Mouse (Mus musculus) MEL (cell line): ENCODE measurements around the gene Nampt. TPM values are rescaled to one million over a fixed set of nuclear protein-coding genes. Genes with fewer than 3 reads are reported as not detected.
A peak's percentile ranks its signal among the peaks of the same experiment; 100 is the strongest.
"Not testable (repeated sequence)": the region's sequence is repeated elsewhere in the genome, so short reads cannot be mapped to it uniquely, and the experiment has no call there.

Source experiments
- DNase-seq: peaks from one replicate; pipeline ENCODE4 v3.0.0; 2011; ENCODE audit warnings: low read depth, low spot score
- H3K27ac ChIP-seq: 2 replicates; pipeline ENCODE4 v1.5.1; 2012; ENCODE audit warnings: low read depth, mild to moderate bottlenecking, control low read depth, low read length, moderate library complexity; ENCODE audit not compliant: control insufficient read depth
- H3K27me3 ChIP-seq, 2 experiments: fragments of 150-350 bp in 1 of 2; sonication (generic) in 1 of 2; 2 replicates each; pipeline ENCODE4 v1.6.1; 2012; ENCODE audit warnings: low read length in 2 of 2, mild to moderate bottlenecking in 2 of 2, improper control_type of control experiment in 1 of 2, moderate library complexity in 1 of 2; ENCODE audit not compliant: insufficient read depth in 2 of 2, control insufficient read depth in 1 of 2
- H3K36me3 ChIP-seq, 2 experiments: 2 replicates each; pipeline ENCODE4 v1.6.1; 2012 to 2014; ENCODE audit warnings: low read length in 2 of 2, improper control_type of control experiment in 1 of 2, inconsistent platforms in 1 of 2, mild to moderate bottlenecking in 1 of 2; ENCODE audit not compliant: insufficient read depth in 2 of 2, control insufficient read depth in 1 of 2
- H3K4me1 ChIP-seq, 2 experiments: fragments of 150-350 bp in 1 of 2; sonication (generic) in 1 of 2; 2 replicates each; pipeline ENCODE4 v1.6.1; 2012; ENCODE audit warnings: low read length in 2 of 2, improper control_type of control experiment in 1 of 2, mild to moderate bottlenecking in 1 of 2; ENCODE audit not compliant: insufficient read depth in 2 of 2, control insufficient read depth in 1 of 2
- H3K4me3 ChIP-seq, 2 experiments: fragments of 150-350 bp in 1 of 2; sonication (generic) in 1 of 2; 2 replicates each; pipeline ENCODE4 v1.5.1; 2012; ENCODE audit warnings: low read depth in 2 of 2, low read length in 2 of 2, mild to moderate bottlenecking in 2 of 2, moderate library complexity in 2 of 2, control low read depth in 1 of 2, improper control_type of control experiment in 1 of 2; ENCODE audit not compliant: control insufficient read depth in 1 of 2, insufficient read depth in 1 of 2
- H3K79me2 ChIP-seq: 2 replicates; pipeline ENCODE4 v1.6.1; 2012; ENCODE audit warnings: mild to moderate bottlenecking, low read length, moderate library complexity; ENCODE audit not compliant: control insufficient read depth, poor library complexity, insufficient read depth
- H3K9ac ChIP-seq: 2 replicates; pipeline ENCODE4 v1.6.1; 2012; ENCODE audit warnings: low read depth, mild to moderate bottlenecking, control low read depth, low read length, moderate library complexity; ENCODE audit not compliant: control insufficient read depth, poor library complexity, severe bottlenecking
- H3K9me3 ChIP-seq: fragments of 150-350 bp; sonication (generic); replicated peaks from 2 replicates; pipeline ENCODE4 v1.6.1; 2012; ENCODE audit warnings: mild to moderate bottlenecking, low read length, improper control_type of control experiment, moderate library complexity; ENCODE audit not compliant: insufficient read depth
- BHLHE40 ChIP-seq: IDR thresholded peaks from 2 replicates; pipeline ENCODE4 v1.6.1; 2012; ENCODE audit warnings: low read depth, mild to moderate bottlenecking, inconsistent platforms, low read length, improper control_type of control experiment, borderline replicate concordance
- CHD2 ChIP-seq: IDR thresholded peaks from 2 replicates; pipeline ENCODE4 v1.6.1; 2011; ENCODE audit warnings: low read length, improper control_type of control experiment
- CTCF ChIP-seq, 3 experiments: IDR thresholded peaks in 2 of 3; conservative IDR thresholded peaks in 1 of 3; 2 replicates each; pipeline ENCODE4 v1.5.1; 2011 to 2012; ENCODE audit warnings: low read length in 3 of 3, low read depth in 2 of 3, mild to moderate bottlenecking in 2 of 3, improper control_type of control experiment in 1 of 3, inconsistent platforms in 1 of 3, mixed read lengths in 1 of 3, moderate library complexity in 1 of 3; ENCODE audit not compliant: control insufficient read depth in 1 of 3, insufficient read depth in 1 of 3, poor library complexity in 1 of 3, severe bottlenecking in 1 of 3
- ETS1 ChIP-seq: IDR thresholded peaks from 2 replicates; pipeline ENCODE4 v1.6.1; 2012; ENCODE audit warnings: low read depth, mild to moderate bottlenecking, inconsistent platforms, low read length, improper control_type of control experiment, moderate library complexity
- GABPA ChIP-seq: IDR thresholded peaks from 2 replicates; pipeline ENCODE4 v1.6.1; 2012; ENCODE audit warnings: low read depth, mild to moderate bottlenecking, inconsistent platforms, low read length, improper control_type of control experiment, moderate library complexity
- GATA1 ChIP-seq: IDR thresholded peaks from 2 replicates; pipeline ENCODE4 v1.6.1; 2011; ENCODE audit warnings: low read depth, low read length, improper control_type of control experiment
- HCFC1 ChIP-seq: IDR thresholded peaks from 2 replicates; pipeline ENCODE4 v1.6.1; 2012; ENCODE audit warnings: low read depth, mild to moderate bottlenecking, inconsistent platforms, low read length, improper control_type of control experiment, moderate library complexity
- JUND ChIP-seq: IDR thresholded peaks from 2 replicates; pipeline ENCODE4 v1.6.1; 2011; ENCODE audit warnings: low read depth, mild to moderate bottlenecking, improper control_type of control experiment, low read length
- MAFK ChIP-seq: IDR thresholded peaks from 2 replicates; pipeline ENCODE4 v1.6.1; 2011; ENCODE audit warnings: low read depth, mild to moderate bottlenecking, low read length, improper control_type of control experiment, borderline replicate concordance
- MAX ChIP-seq: IDR thresholded peaks from 2 replicates; pipeline ENCODE4 v1.6.1; 2011; ENCODE audit warnings: low read length, improper control_type of control experiment
- MAZ ChIP-seq: IDR thresholded peaks from 2 replicates; pipeline ENCODE4 v1.6.1; 2012; ENCODE audit warnings: low read depth, mild to moderate bottlenecking, inconsistent platforms, low read length, improper control_type of control experiment
- MEF2A ChIP-seq: IDR thresholded peaks from 2 replicates; pipeline ENCODE4 v1.6.1; 2014; ENCODE audit warnings: low read depth, mild to moderate bottlenecking, inconsistent platforms, low read length, improper control_type of control experiment; ENCODE audit not compliant: poor library complexity, insufficient replicate concordance, severe bottlenecking; ENCODE audit errors: extremely low read depth
- MYB ChIP-seq: IDR thresholded peaks from 2 replicates; pipeline ENCODE4 v1.6.1; 2011; ENCODE audit warnings: mild to moderate bottlenecking, low read depth, low read length, improper control_type of control experiment
- MYC ChIP-seq: IDR thresholded peaks from 2 replicates; pipeline ENCODE4 v1.6.1; 2011; ENCODE audit warnings: low read depth, mild to moderate bottlenecking, low read length, improper control_type of control experiment, moderate library complexity
- NELFE ChIP-seq: IDR thresholded peaks from 2 replicates; pipeline ENCODE4 v1.6.1; 2011; ENCODE audit warnings: low read depth, low read length, improper control_type of control experiment
- POLR2A ChIP-seq, 2 experiments: IDR thresholded peaks; 2 replicates each; pipeline ENCODE4 v1.6.1; 2011 to 2012; ENCODE audit warnings: low read length in 2 of 2, mild to moderate bottlenecking in 2 of 2, control low read depth in 1 of 2, improper control_type of control experiment in 1 of 2, low read depth in 1 of 2, moderate library complexity in 1 of 2; ENCODE audit not compliant: control insufficient read depth in 1 of 2, insufficient read depth in 1 of 2, poor library complexity in 1 of 2
- POLR2AphosphoS5 ChIP-seq: IDR thresholded peaks from 2 replicates; pipeline ENCODE4 v1.6.1; 2012; ENCODE audit warnings: low read depth, borderline replicate concordance, mild to moderate bottlenecking, inconsistent platforms, low read length, moderate library complexity, mixed read lengths
- SIN3A ChIP-seq: IDR thresholded peaks from 2 replicates; pipeline ENCODE4 v1.6.1; 2012; ENCODE audit warnings: low read length, improper control_type of control experiment, inconsistent platforms
- TCF12 ChIP-seq: IDR thresholded peaks from 2 replicates; pipeline ENCODE4 v1.6.1; 2014; ENCODE audit warnings: low read depth, mild to moderate bottlenecking, inconsistent platforms, low read length, improper control_type of control experiment, moderate library complexity
- ZKSCAN1 ChIP-seq: IDR thresholded peaks from 2 replicates; pipeline ENCODE4 v1.6.1; 2012; ENCODE audit warnings: low read depth, mild to moderate bottlenecking, inconsistent platforms, low read length, improper control_type of control experiment, moderate library complexity
- ZMIZ1 ChIP-seq: IDR thresholded peaks from 2 replicates; pipeline ENCODE4 v1.6.1; 2012; ENCODE audit warnings: low read depth, mild to moderate bottlenecking, inconsistent platforms, low read length, improper control_type of control experiment, moderate library complexity
- ZNF384 ChIP-seq: IDR thresholded peaks from 2 replicates; pipeline ENCODE4 v1.6.1; 2012; ENCODE audit warnings: low read depth, mild to moderate bottlenecking, inconsistent platforms, low read length, improper control_type of control experiment
- polyA plus RNA-seq, 2 experiments: library from polyadenylated mRNA; stranded (reverse) in 1 of 2; unstranded in 1 of 2; fragments of >175 nt in 1 of 2; fragments of >200 nt in 1 of 2; gene quantifications; 2 replicates each; pipeline versions ENCODE4 v1.2.1 to v1.2.4; 2012; ENCODE audit warnings: low replicate concordance in 2 of 2, low read depth in 1 of 2; ENCODE audit not compliant: insufficient read length in 2 of 2, insufficient read depth in 1 of 2, missing spikeins in 1 of 2
- total RNA-seq: library from RNA; depleted of rRNA; stranded (reverse); fragments of 300-350 nt; gene quantifications from 2 replicates; pipeline ENCODE4 v1.2.3, GENCODE M21; 2012

Gene Nampt
- total and polyA plus RNA-seq, 3 experiments = 23.0 to 74.6 (median 40.9) TPM

- Histone ChIP-seq H3K79me2 (no peaks in the 10 kb centered on the region), H3K4me1 (peaks cover 0 to 3% of the 10 kb centered on the region in 2 experiments; a peak in 1 of 4 replicates), H3K36me3 (no peaks in the 10 kb centered on the region), H3K9ac (no peak overlapping the region), H3K27me3 (peaks cover 0 to 4% of the 10 kb centered on the region in 2 experiments; a peak in 3 of 4 replicates), H3K9me3 (no peaks in the 10 kb centered on the region), H3K4me3 (no peak overlapping the region), H3K27ac (no peak overlapping the region)
- TF ChIP-seq MYB = no peak
- TF ChIP-seq MEF2A = no peak
- TF ChIP-seq ZNF384 = no peak
- TF ChIP-seq ZKSCAN1 = no peak
- no peak for TF ChIP-seq CTCF (IDR thresholded peaks at IDR 0.05 in 2 of 3, conservative IDR thresholded peaks at IDR 0.05 in 1 of 3; ENCODE audit: control insufficient read depth in 1 of 3, insufficient read depth in 1 of 3, low read depth in 2 of 3, low read length in 3 of 3, poor library complexity in 1 of 3, severe bottlenecking in 1 of 3)
- TF ChIP-seq TCF12 = no peak
- no peak for TF ChIP-seq SIN3A
- no peak for TF ChIP-seq CHD2
- no peak for TF ChIP-seq GABPA
- TF ChIP-seq MYC = no peak
- TF ChIP-seq MAX = no peak
- TF ChIP-seq BHLHE40 = no peak
- no peak for TF ChIP-seq JUND
- no peak for TF ChIP-seq POLR2AphosphoS5
- no peak for TF ChIP-seq MAFK
- TF ChIP-seq NELFE = no peak
- no peak for TF ChIP-seq HCFC1
- no peak for TF ChIP-seq MAZ
- TF ChIP-seq POLR2A (IDR thresholded peaks at IDR 0.05; ENCODE audit: control insufficient read depth in 1 of 2, insufficient read depth in 1 of 2, low read depth in 1 of 2, low read length in 2 of 2, poor library complexity in 1 of 2) = no peak
- no peak for TF ChIP-seq ZMIZ1
- no peak for DNase-seq
Observed at GRCm38 (mm10) chr12:32889846-32890245, 70.5 kb downstream of the Nampt start.

- Histone ChIP-seq H3K4me3 (no peak overlapping the region), H3K9ac (no peak overlapping the region), H3K27me3 (peaks cover 0 to 2% of the 10 kb centered on the region in 2 experiments; a peak in 3 of 4 replicates), H3K36me3 (no peaks in the 10 kb centered on the region), H3K9me3 (no peaks in the 10 kb centered on the region), H3K79me2 (no peaks in the 10 kb centered on the region), H3K27ac (no peak overlapping the region), H3K4me1 (peaks cover 0 to 3% of the 10 kb centered on the region in 2 experiments; a peak in 1 of 4 replicates)
- DNase-seq = no peak
- TF ChIP-seq ETS1 (no peak), GATA1 (0 out of 2 replicates have a peak, but pooled peaks have one; percentile 15), MAZ (no peak), POLR2AphosphoS5 (no peak)
- TF ChIP-seq, all 39 proteins: peak for 1
Observed at GRCm38 (mm10) chr12:32890455-32890854, 71.1 kb downstream of the Nampt start.

GRCm38 (mm10) chr12:32891271-32891670, 71.9 kb downstream of the Nampt start:
- not testable (repeated sequence) for H3K9me3 ChIP-seq, H3K36me3 ChIP-seq, H3K4me1 ChIP-seq, DNase-seq, H3K9ac ChIP-seq, H3K79me2 ChIP-seq, H3K4me3 ChIP-seq, H3K27ac ChIP-seq, H3K27me3 ChIP-seq
